Mouse (Mus musculus) ES-E14 (cell line): ENCODE data around the gene Prkch.

Experiments
- MAFK ChIP-seq: IDR thresholded peaks from 2 replicates; pipeline ENCODE4 v1.6.1; 2014; ENCODE audit warnings: mild to moderate bottlenecking, low read depth, low read length, inconsistent platforms; ENCODE audit not compliant: insufficient read depth
- ZNF384 ChIP-seq: IDR thresholded peaks from 2 replicates; pipeline ENCODE4 v1.6.1; 2012; ENCODE audit warnings: low read depth, low read length, inconsistent platforms

GRCm38 (mm10) chr12:73730603-73731002 is 146.0 kb downstream of the Prkch start:
- no peak for TF ChIP-seq ZNF384
- no peak for TF ChIP-seq MAFK
